ENCODE assay signal across 8 mouse cellular contexts in the genomic region with DNA sequence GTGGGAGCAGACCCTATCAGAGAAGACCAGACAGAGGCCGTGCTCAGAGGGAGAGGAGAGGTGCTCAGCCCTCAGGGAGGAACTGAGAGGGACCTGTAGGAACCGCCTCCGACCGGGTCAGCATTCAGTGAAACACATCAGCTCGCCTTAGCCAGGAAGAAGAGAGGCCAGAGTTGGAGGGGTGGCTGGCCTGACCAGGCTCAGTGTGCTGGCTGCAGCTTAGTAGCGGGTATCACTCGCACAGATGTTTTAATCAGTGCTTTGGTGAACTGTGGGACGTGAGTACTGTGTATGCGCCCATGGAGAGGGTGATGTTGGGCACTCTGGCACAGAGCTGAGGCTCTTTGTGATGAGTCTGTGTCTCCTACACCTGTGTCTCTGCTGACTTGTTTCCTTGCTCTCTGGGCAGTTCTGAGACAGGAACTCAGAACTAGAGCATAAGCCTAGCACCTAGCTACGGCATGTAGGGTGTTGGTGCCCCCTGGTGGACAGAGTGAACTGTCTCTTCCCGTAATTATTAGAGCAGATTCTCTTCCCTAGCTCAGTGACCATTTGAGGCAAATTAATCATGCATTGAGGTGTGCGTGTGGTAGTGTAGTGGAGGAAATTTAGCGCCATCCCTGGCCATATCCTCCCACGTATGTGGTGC. TPM values are rescaled to one million over a fixed set of nuclear protein-coding genes. Genes with fewer than 3 reads are reported as not detected.
DNase-seq lines count a peak whose midpoint lies in the region; ATAC-seq and TF ChIP-seq lines count a peak whose summit lies in the region.

No protein-coding gene starts in this region.

- no peak overlapping the region for H3K27ac ChIP-seq in bone marrow, adult 2 months (ENCODE audit: control insufficient read depth, insufficient read depth, low read depth, low read length, poor library complexity)
- no peak overlapping the region for H3K27ac ChIP-seq in embryonic facial prominence, embryonic 15.5 days (replicated peaks)
- H3K27ac ChIP-seq in heart, embryonic 10.5 days: peak overlapping the region; percentile 24
- no peak overlapping the region for H3K27ac ChIP-seq in kidney, embryonic 14.5 days (ENCODE audit: low read depth, low read length)
- no peak overlapping the region for H3K27ac ChIP-seq in liver, adult 2 months (replicated peaks; ENCODE audit: insufficient read depth, low read depth, low read length)

- TF ChIP-seq POLR2A in bone marrow, adult 2 months (IDR thresholded peaks at IDR 0.05; ENCODE audit: borderline replicate concordance, control insufficient read depth, low read depth, low read length): no peak
- TF ChIP-seq POLR2A in liver, adult 2 months (IDR thresholded peaks at IDR 0.05; ENCODE audit: extremely low read depth, insufficient read depth, low read length): no peak

- peaks cover 98% of the 10 kb centered on the region for H3K36me3 ChIP-seq in embryonic facial prominence, embryonic 15.5 days
- H3K36me3 ChIP-seq in heart, embryonic 10.5 days: peaks cover 99% of the 10 kb centered on the region
- H3K36me3 ChIP-seq in kidney, embryonic 14.5 days (ENCODE audit: control insufficient read depth, insufficient read depth, low read length): peaks cover 64% of the 10 kb centered on the region
- H3K36me3 ChIP-seq in liver, adult 2 months (ENCODE audit: control insufficient read depth, insufficient read depth, low read length): no peaks in the 10 kb centered on the region; the same call in 1 of the 2 replicates
- H3K36me3 ChIP-seq in splenic B cell, adult 2 months (ENCODE audit: control insufficient read depth, insufficient read depth, low read length, poor library complexity, severe bottlenecking): no peaks in the 10 kb centered on the region

- peak; percentile 99 for TF ChIP-seq CTCF in bone marrow, adult 2 months (IDR thresholded peaks at IDR 0.05; ENCODE audit: control insufficient read depth, insufficient read depth, low read length)
- peak; percentile 77 for TF ChIP-seq CTCF in liver, adult 2 months (IDR thresholded peaks at IDR 0.05; ENCODE audit: low read depth, low read length)

- H3K9ac ChIP-seq in embryonic facial prominence, embryonic 15.5 days: no peak overlapping the region
- H3K9ac ChIP-seq in kidney, embryonic 14.5 days (ENCODE audit: low read depth, low read length): no peak overlapping the region
- H3K9ac ChIP-seq in liver, adult 2 months (ENCODE audit: low read depth, low read length): no peak overlapping the region

- H3K9me3 ChIP-seq in embryonic facial prominence, embryonic 15.5 days (replicated peaks): no peaks in the 10 kb centered on the region
- no peaks in the 10 kb centered on the region for H3K9me3 ChIP-seq in heart, embryonic 10.5 days
- no peaks in the 10 kb centered on the region for H3K9me3 ChIP-seq in kidney, embryonic 14.5 days (ENCODE audit: control insufficient read depth, low read length)

- 61% methylated on average over 14 of the region's 14 CpGs for WGBS in bone marrow, adult 2 months
- 46% methylated on average over 14 of the region's 14 CpGs for WGBS in embryonic facial prominence, embryonic 15.5 days
- 45% methylated on average over 14 of the region's 14 CpGs for WGBS in heart, embryonic 10.5 days
- WGBS in kidney, embryonic 14.5 days: 48% methylated on average over 14 of the region's 14 CpGs
- WGBS in liver, adult 2 months: 54% methylated on average over 14 of the region's 14 CpGs

- DNase-seq in B cell, adult 2 months: peak; percentile 92 to 93
- DNase-seq in heart, embryonic 10.5 days (ENCODE audit: low spot score): no peak
- peak; percentile 61 for DNase-seq in liver, adult 2 months (ENCODE audit: extremely low read depth, low read depth, low spot score)
- peak; percentile 88 for DNase-seq in naive thymus-derived CD4-positive, alpha-beta T cell, adult 2 months (ENCODE audit: low read depth)
- DNase-seq in splenic B cell, adult 2 months (ENCODE audit: low read depth, low spot score): peak; percentile 91

- H3K27me3 ChIP-seq in embryonic facial prominence, embryonic 15.5 days: no peaks in the 10 kb centered on the region
- no peaks in the 10 kb centered on the region for H3K27me3 ChIP-seq in heart, embryonic 10.5 days (ENCODE audit: insufficient read depth, poor library complexity, severe bottlenecking)
- H3K27me3 ChIP-seq in kidney, embryonic 14.5 days (ENCODE audit: control insufficient read depth, insufficient read depth, low read length): no peaks in the 10 kb centered on the region
- H3K27me3 ChIP-seq in liver, adult 2 months (ENCODE audit: control insufficient read depth, insufficient read depth, low read length): no peaks in the 10 kb centered on the region
- H3K27me3 ChIP-seq in splenic B cell, adult 2 months (ENCODE audit: control insufficient read depth, insufficient read depth, low read length, poor library complexity, severe bottlenecking): no peaks in the 10 kb centered on the region

- H3K79me2 ChIP-seq in liver, adult 2 months (ENCODE audit: control insufficient read depth, insufficient read depth, low read length): no peaks in the 10 kb centered on the region; the same call in 1 of the 2 replicates

- H3K4me1 ChIP-seq in bone marrow, adult 2 months (ENCODE audit: control insufficient read depth, insufficient read depth, low read length): no peaks in the 10 kb centered on the region
- H3K4me1 ChIP-seq in embryonic facial prominence, embryonic 15.5 days: peaks cover 12% of the 10 kb centered on the region; the same call in 1 of the 2 replicates
- H3K4me1 ChIP-seq in heart, embryonic 10.5 days: peaks cover 14% of the 10 kb centered on the region
- H3K4me1 ChIP-seq in kidney, embryonic 14.5 days (ENCODE audit: control insufficient read depth, insufficient read depth, low read length): no peaks in the 10 kb centered on the region
- no peaks in the 10 kb centered on the region for H3K4me1 ChIP-seq in liver, adult 2 months (ENCODE audit: control insufficient read depth, insufficient read depth, low read length)

- H3K4me3 ChIP-seq in bone marrow, adult 2 months (replicated peaks; ENCODE audit: control insufficient read depth, low read depth, low read length): no peak overlapping the region
- no peak overlapping the region for H3K4me3 ChIP-seq in embryonic facial prominence, embryonic 15.5 days (replicated peaks)
- no peak overlapping the region for H3K4me3 ChIP-seq in heart, embryonic 10.5 days
- no peak overlapping the region for H3K4me3 ChIP-seq in kidney, embryonic 14.5 days (ENCODE audit: low read length)
- H3K4me3 ChIP-seq in liver, adult 2 months (ENCODE audit: insufficient read depth, low read depth, low read length): no peak overlapping the region

- H3K4me2 ChIP-seq in embryonic facial prominence, embryonic 15.5 days (replicated peaks): no peak overlapping the region
- no peak overlapping the region for H3K4me2 ChIP-seq in kidney, embryonic 14.5 days (replicated peaks; ENCODE audit: low read depth, low read length)

- ATAC-seq in embryonic facial prominence, embryonic 15.5 days (ENCODE audit: insufficient number of reproducible peaks, low FRiP score, low TSS enrichment, low read depth): peak; percentile 37; the same call in 1 of the 2 replicates
- ATAC-seq in kidney, embryonic 14.5 days (ENCODE audit: low FRiP score, low TSS enrichment): peak; percentile 59; the same call in 1 of the 2 replicates

RNA-seq across cellular contexts. Expression of a gene that starts 31.4 kb away (rescaled TPM):
- polyA plus RNA-seq in bone marrow, adult 2 months (2011; ENCODE audit: insufficient read depth, insufficient read length, low replicate concordance, missing spikeins): not detected in 2 replicates
- 1.4 and 1.7 TPM in 2 replicates for polyA plus RNA-seq in embryonic facial prominence, embryonic 15.5 days (2015; fragmentation: Nextera tagmentation; extraction: Ambion mirVana)
- polyA plus RNA-seq in heart, embryonic 10.5 days (2016; fragmentation: Nextera tagmentation; extraction: Ambion mirVana): 1.3 TPM in 2 replicates
- 0.15 and 0.69 TPM in 2 replicates for polyA plus RNA-seq in kidney, embryonic 14.5 days (2014; fragmentation: Nextera tagmentation; extraction: Ambion mirVana)
- total RNA-seq in liver, adult 2 months (2014; rRNA removed): not detected in 2 replicates
- not detected in 2 replicates for polyA plus RNA-seq in liver, adult 2 months (2012; rRNA removed)

RNA-seq across cellular contexts. Expression of a gene that starts 53.4 kb away (rescaled TPM):
- polyA plus RNA-seq in bone marrow, adult 2 months (2011; ENCODE audit: insufficient read depth, insufficient read length, low replicate concordance, missing spikeins): 32.9 and 39.9 TPM in 2 replicates
- 9.6 and 10.4 TPM in 2 replicates for polyA plus RNA-seq in embryonic facial prominence, embryonic 15.5 days (2015; fragmentation: Nextera tagmentation; extraction: Ambion mirVana)
- 6.8 and 7.8 TPM in 2 replicates for polyA plus RNA-seq in heart, embryonic 10.5 days (2016; fragmentation: Nextera tagmentation; extraction: Ambion mirVana)
- 5.2 and 7.4 TPM in 2 replicates for polyA plus RNA-seq in kidney, embryonic 14.5 days (2014; fragmentation: Nextera tagmentation; extraction: Ambion mirVana)
- 2.8 and 4.5 TPM in 2 replicates for total RNA-seq in liver, adult 2 months (2014; rRNA removed)
- polyA plus RNA-seq in liver, adult 2 months (2012; rRNA removed): 11.3 and 13.6 TPM in 2 replicates
